Mouse (Mus musculus) frontal cortex, adult (tissue): ENCODE data around the gene Scgb1b30.
A peak's percentile ranks its signal among the peaks of the same experiment; 100 is the strongest.
"Not testable (repeated sequence)": the region's sequence is repeated elsewhere in the genome, so short reads cannot be mapped to it uniquely, and the experiment has no call there.

Source experiments
- ATAC-seq: cut with Nextera tagmentation; 2 replicates; pipeline ENCODE4 v1.9.2; 2017; ENCODE audit warnings: mild to moderate bottlenecking, moderate library complexity, mixed read lengths; ENCODE audit not compliant: low TSS enrichment

Gene Scgb1b30

DNA sequence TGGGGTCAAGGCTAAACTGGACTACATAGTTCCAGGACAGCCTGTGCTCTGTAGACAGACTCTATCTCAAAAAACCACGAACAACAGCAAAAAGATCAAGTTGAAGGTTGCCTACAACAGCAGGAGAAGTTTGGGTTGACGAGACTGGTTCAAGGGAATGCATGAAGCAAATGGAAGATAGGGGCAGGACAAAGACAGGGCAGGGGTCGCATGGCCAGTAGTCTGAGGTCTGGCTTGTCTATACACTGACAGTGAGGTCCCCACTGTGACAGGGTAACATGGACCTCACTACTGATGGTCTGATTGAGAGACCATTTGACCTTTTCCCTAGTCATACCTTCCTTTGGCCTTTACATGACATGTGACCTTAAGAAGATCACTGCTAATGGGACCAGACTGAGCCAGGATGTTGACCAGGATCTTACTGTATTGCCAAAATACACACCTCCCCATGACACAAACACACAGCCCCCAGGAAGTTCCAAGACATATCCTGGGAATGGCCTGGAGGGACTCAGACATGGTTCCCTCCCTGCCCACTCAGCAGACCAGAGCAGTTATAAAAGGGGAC lies at the start of gene Scgb1b30:
Gene Scgb1b30 (plus strand): TSS at position 521 of the 571 bp plus-strand sequence.
- ATAC-seq: no peak

DNA sequence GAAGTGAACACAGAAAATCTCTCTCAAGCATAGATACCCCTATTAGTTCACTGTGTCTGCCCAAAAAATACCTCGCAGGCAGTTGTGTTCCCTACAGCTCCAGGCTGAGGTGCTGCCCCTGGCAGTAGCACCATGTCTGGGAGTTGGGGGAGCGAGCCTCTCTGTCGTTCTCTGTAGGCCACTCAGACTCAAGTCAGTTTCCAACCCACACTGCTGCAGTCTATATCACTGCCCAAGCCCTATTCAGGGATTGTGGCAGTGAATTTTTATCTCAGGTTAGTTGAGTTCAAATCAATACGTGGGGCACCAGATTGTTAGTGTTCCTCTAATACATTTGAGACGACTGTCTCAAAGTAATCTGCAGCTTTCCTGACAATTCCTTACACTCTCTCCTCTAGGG lies 27.1 kb upstream of the Scgb1b30 start:
- not testable (repeated sequence) for ATAC-seq

DNA sequence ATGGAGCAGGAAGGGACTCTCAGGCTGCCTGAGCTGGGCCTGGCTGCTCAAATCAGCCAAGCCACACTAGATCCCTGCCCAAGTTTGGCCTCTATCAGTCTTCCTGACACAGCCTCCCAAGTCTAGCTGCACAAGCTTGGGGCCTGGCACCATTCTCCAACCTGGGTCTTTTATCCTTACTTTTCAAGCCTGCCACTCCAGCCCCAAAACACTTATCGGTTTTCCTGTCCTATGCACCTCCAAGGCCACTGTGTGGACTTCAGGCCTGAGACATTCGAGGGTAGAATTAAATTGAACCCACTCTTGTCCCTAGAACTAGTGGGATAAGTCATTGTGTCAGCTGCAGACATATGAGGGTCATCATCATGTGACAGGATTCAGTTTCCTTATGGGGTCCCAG lies 4.8 kb downstream of the Scgb1b30 start:
- ATAC-seq: no peak

DNA sequence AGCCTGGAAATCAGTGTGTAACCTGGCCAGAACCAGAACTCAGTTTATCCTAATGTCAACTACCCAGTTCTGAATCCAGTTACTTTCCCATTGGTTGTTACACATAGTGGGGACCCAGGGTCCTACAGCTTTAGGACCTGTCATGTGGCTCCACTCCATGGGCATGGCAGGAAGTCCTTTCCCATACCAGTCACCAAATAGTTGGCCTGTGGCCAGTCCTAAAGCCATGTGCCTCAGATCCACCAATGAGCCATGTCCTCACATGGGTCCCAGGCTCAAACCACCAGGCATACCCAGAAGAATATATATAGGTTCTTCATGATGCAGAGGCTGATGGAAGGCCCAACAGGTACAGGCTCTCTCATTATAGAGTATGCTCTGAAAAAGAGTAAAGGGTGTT lies 6.0 kb downstream of the Scgb1b30 start:
- no peak for ATAC-seq

DNA sequence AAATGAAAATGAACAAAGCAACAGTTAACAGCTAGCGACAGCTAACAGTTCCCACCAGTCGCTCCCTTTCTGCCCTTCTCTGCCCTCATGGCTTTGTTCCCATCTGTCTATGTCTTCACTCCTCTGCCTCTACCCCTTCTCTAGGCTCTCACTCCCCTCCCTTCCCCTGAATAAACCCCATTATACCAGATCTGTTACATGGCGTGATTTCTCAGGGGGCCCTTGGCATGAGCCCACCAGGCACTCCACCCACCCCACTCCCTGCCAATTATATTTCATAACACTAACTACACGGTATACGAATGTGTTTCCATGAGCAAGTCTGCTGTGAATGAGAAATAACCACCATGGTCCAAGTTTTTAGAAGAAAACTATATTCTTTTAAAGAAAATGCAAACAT lies 14.0 kb downstream of the Scgb1b30 start:
- ATAC-seq: no peak

DNA sequence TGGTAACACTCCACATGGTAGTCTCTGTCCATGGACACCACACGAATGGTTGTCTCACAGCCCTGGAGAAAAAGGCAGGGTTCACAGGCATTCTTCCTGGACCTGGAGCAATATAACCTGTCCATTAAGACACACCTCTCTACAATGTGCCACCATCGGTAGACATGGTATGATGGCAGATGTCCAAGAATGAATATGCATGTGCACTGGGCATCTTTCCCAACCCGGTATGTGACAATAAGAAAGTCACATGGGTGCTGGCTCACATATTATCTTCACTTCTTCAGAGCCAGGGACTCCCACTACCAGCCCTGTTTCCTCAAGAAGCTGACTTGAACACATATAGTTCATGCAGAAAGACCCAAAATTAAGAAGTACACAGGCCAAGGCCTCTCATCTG lies 21.4 kb downstream of the Scgb1b30 start:
- ATAC-seq: no peak

DNA sequence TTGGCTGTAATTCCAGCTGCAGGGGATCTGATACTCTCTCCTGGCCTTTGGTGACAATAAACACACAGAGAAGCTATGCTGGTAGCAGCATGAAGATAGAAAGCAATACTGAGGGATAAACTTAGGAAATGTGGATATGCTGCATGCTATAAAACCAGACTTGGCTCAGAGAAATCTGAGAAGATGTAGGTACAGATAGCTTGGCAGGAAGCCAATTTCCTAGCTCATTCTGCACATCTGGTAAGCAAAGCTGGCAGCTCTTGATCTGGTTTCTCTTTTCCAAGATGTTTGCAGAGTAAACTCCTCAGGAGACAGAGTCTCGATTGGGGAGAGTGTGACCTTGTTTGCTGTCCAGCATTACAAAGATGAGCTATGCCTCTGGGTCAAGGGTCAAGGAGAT lies 25.4 kb downstream of the Scgb1b30 start:
- ATAC-seq: not testable (repeated sequence)

DNA sequence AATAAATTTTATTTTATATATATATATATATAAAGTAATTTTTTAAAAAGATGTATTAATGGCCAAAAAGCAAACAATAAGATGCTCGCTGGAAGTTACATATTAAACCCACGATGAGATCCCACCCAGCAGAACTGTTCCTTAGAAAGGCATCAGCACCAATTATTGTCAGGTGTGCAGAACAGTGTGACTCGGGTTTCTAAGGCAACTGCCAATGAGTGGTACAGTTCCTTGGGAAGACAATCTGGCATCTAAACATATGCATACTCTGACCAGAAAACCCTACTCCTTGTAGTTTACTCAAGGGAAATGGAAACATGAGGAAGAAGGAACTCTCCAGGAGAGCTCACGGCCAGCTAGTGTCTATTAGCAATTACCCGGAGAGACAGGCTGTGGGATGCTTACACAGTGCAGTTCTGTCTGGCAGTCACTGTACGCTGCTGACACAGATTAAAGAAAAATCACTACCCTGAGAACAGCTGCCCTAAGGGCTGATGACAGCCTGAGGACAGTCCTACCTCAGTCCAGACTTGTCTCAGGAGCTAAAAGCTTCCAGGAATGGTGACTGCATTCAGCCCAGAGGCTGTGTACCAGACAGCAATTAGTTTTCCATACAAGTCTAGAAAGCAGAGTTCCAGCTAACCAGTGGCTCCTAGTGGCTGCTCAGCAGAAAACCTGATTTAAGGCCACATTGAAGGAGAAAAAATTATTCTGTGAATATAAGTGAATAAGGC lies 27.9 kb downstream of the Scgb1b30 start:
- ATAC-seq: peak; percentile 76; the same call in 1 of the 2 replicates

DNA sequence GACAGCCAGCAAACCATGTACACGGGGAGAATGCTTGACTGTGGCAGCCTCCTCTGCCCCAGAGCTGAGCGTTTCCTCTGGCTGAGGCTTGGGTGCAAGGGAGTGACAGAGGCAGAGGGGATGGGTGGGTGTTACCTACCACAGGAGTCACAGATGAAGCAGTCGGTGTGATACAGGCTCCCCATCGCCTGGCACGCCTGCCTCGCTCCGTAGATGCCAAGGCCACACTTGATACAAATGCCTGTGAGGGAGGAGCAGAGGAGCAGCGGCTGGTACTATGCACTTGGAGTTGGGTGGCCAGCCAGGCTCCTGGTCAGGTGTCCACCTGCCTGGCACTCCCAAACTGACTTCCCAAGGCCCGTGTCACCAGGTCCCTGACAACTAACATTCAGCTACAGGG lies 30.1 kb downstream of the Scgb1b30 start:
- no peak; the same call in 1 of the 2 replicates for ATAC-seq

DNA sequence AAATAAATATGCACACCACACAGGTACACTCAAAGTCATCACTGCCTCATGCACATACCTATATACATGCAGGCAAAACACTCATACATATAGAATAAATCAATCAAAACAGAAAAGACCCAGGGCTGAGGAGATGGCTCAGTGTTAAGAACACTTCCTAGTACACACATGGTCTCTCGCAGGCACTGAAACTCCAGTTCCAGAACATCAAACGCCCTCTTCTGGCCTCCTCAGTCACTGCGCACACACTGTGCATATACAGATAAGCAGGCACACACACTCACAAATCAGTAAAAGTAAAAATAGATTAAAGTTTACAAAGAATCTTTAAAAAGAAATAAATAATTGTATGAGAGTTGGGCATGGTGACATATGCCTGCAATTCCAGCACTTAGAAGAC lies 31.1 kb downstream of the Scgb1b30 start:
- ATAC-seq: no peak

DNA sequence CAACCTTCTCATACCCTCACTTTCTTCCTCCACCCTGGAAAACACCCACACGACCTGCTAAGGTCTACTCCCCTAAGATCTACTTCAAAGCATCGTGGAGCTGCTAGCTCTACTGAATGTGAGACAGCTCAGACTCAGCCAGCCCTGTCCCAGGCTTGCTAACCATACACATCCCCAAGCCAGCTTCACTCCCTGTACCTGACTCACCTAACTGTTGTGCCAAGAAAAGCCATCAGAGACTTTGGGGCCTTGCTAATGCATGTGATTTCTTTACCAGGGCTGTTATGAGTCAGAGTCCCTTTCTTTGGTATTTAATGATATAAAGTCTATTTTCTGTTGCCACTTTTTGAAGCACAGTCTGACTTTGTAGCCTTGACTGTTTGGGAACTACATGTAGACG lies 35.9 kb downstream of the Scgb1b30 start:
- ATAC-seq: peak; percentile 27; the same call in 1 of the 2 replicates

DNA sequence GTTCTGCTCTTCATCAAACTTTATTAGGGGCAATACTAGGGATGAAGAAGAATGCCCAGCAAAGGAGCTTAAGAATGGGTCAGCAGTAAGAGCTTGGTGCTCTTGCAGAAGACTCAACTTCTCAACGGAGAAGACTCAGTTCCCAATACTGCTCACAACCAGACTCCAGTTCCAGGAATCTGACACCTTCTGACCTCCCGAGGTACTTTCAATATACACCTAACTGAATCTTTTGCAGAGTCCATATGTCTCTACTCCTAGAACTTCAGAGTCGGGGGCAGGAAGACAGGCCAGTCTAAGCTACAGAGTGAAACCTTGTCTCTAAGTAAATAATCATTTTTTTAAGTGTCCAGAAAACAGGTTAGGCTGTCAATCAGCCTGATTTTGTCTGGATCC lies 36.7 kb downstream of the Scgb1b30 start:
- ATAC-seq: no peak

DNA sequence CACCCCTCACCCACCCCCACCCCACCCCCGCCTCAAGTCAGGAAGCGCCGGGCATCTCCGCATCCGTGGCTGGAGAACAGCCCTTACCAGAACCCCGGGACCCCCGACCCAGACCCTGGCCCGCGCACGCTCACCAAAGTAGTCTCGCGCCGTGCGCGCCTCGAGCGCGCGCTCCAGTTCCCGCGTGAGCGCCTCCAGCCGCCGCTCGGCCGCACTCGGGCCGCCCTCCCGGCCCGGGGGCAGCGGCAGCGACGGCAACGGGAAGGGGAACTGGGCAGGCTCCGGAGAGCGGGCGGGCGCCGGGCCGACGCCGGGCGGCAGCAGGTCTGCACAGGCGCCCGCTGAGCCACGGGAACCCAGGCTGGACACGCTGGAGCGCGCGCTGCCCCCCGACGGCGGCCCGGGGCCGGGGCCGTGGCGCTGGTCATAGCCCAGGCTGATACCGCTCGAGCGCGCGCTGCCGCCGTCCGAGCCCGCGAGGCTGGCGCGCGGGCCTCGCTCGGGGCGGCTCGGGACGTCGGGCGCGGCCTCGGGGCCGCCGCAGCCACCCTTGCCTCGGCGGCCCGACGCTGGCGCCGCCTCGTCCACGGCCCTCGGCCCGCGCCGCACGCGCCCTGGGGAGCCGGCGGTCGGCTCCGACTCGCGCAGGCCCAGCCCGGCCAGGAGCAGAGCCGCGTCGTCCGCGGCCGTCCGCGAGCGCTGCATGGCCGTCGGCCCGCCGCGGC lies 37.3 kb downstream of the Scgb1b30 start:
- peak; percentile 29; the same call in 1 of the 2 replicates for ATAC-seq

DNA sequence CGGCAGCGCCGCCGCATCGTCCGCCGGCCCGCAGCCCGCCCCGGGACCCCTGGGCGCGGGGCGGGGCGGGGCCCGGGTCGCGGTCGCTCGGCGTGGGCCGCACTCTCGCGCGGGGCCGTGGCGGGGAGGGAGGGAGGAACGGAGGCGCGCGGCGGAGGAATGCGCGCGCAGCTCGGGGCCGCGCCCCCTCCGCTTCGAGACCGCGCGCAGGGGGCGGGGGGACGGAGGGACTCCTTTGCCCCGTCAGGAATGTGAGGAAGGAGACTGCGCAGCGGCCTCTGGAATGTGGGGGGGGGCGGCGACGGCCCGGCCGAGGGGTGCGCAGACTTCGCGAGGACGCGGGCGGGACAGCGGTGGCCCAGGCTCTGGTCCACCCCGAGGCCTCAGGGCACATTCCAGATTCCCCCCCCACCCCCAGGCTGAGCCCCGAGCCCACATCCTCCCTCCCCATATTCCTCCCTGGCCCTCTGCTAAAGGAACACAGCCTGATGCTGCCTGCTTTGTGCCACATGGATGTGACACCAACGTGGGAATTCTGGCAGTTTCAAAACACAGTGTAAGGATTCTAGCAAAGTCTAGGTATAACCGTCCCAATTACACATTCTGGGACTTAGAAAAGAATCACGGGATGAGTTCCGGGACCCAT lies 38.0 kb downstream of the Scgb1b30 start, which contains the start of gene Wtip:
Gene Wtip (minus strand): TSS at position 152 of the 646 bp plus-strand sequence.
- ATAC-seq: peak; percentile 51; the same call in 1 of the 2 replicates

DNA sequence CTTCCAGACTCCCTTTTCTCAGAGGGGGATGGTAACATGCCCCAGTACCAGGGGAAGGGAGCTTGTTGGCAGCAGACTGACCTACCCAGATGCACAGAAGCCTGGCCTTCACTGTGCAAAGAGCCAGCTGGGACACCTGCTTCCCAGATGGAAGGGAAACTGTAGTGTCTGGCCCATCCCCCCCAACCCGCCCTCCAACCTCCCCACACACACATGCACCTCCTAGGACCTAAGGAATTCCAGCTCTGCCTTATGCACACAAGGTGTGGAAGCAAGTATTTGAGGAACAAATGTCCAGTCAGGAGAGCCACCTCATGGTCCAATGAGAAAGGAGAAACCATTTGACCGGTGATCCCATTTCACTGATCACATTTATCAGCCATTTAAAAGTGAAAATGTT lies 39.1 kb downstream of the Scgb1b30 start:
- ATAC-seq: no peak

DNA sequence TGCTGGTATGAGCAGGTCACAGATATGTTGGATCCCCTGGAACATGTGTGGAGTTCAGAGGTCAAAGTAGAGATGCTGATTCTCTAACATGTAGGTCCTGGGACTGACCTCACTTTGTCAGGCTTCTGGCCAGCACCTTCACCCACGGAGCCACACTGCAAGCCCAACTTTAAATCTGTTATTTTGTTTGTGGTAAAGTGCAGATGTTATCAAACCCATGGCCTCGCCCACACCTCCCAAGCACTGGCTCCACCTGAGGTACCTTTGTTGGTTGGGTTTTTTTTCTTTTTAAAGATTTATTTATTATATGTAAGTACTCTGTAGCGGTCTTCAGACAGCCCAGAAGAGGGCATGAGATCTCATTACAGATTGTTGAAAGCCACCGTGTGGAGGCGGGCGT lies 44.3 kb downstream of the Scgb1b30 start:
- ATAC-seq: no peak

DNA sequence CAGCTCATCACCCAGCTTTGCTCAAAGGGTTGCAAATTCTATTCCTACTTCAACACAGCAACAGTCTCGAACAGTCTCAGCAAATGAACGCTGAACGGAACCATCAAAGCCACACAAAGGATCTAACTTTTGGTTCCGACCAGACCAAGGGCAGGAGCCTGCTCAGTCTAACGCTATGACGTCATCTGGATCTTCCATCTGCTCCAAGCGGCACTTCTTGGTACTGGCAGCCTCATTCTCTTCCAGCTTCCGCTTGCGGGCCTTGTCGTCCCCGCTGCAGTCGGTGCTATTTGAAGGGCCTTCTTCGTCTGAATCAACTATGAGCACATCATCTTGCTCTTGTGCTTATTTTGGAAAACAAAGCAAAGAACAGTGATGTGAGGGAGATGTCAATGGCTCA lies 45.9 kb downstream of the Scgb1b30 start:
- ATAC-seq: peak; percentile 89

DNA sequence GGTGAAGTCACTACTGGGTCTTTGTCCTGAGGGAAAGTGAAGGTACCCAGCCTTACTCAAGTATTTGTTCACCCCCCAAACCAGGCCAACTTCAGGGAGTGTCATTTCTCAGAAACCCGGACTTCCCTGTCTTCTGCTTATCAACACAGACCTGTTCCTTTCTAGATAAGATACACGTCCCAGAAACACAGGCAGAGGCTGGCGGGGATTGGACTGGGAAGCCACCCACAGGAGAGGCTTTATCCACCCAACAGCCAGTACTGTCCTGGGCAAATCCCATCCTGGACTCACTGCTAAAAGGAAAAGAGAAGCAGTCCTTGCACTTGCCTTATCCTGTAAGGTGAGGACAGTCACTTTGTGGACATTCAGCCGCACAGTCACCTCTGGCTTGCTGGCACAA lies 52.0 kb downstream of the Scgb1b30 start:
- no peak for ATAC-seq
